Mouse (Mus musculus): ENCODE measurements around the gene Kctd17. TPM values are rescaled to one million over a fixed set of nuclear protein-coding genes. Genes with fewer than 3 reads are reported as not detected.

Gene Kctd17
- polyA plus RNA-seq, 1 experiment from 2014 or later = 53.9 TPM

GRCm38 (mm10) chr15:78447121-78447520, 18.8 kb downstream of the Kctd17 start:
- Histone ChIP-seq H3K36me3 (ENCODE audit: insufficient read depth) (no peaks in the 10 kb centered on the region), H3K27me3 (ENCODE audit: insufficient read depth, low read length) (no peaks in the 10 kb centered on the region), H3K27ac (ENCODE audit: low read depth) (no peak overlapping the region), H3K4me3 (ENCODE audit: low read depth, low read length) (no peak overlapping the region), H3K4me1 (ENCODE audit: insufficient read depth) (no peaks in the 10 kb centered on the region), H3K9ac (no peak overlapping the region), H3K4me2 (no peak overlapping the region), H3K9me3 (ENCODE audit: low read depth, low read length) (no peaks in the 10 kb centered on the region)
- DNase-seq (no peak), ATAC-seq (ENCODE audit: insufficient read depth) (0 out of 2 replicates have a peak, but pooled peaks have one; percentile 1)
- WGBS = 30% methylated on average over 7 of the region's 7 CpGs
- no peak for TF ChIP-seq CTCF (IDR thresholded peaks at IDR 0.05; ENCODE audit: low read depth)

GRCm38 (mm10) chr15:78447746-78448535, 19.6 kb downstream of the Kctd17 start:
- Histone ChIP-seq H3K9me3 (ENCODE audit: low read depth, low read length) (no peaks in the 10 kb centered on the region), H3K36me3 (ENCODE audit: insufficient read depth) (no peaks in the 10 kb centered on the region), H3K9ac (peak overlapping the region; percentile 53), H3K27me3 (ENCODE audit: insufficient read depth, low read length) (no peaks in the 10 kb centered on the region), H3K4me3 (ENCODE audit: low read depth, low read length) (peak overlapping the region; percentile 32), H3K27ac (ENCODE audit: low read depth) (peak overlapping the region; percentile 90), H3K4me2 (peak overlapping the region; percentile 74), H3K4me1 (ENCODE audit: insufficient read depth) (no peaks in the 10 kb centered on the region)
- DNase-seq (peak; percentile 98), ATAC-seq (ENCODE audit: insufficient read depth) (peak; percentile 62)
- TF ChIP-seq CTCF (IDR thresholded peaks at IDR 0.05; ENCODE audit: low read depth) = peak; percentile 93
- under 1% methylated on average over 22 of the region's 22 CpGs for WGBS

GRCm38 (mm10) chr15:78449131-78449530, 20.8 kb downstream of the Kctd17 start:
- ATAC-seq (ENCODE audit: insufficient read depth) (no peak), DNase-seq (no peak)
- H3K4me2 ChIP-seq = no peak overlapping the region
- no peaks in the 10 kb centered on the region for H3K36me3 ChIP-seq (ENCODE audit: insufficient read depth)
- no peak for TF ChIP-seq CTCF (IDR thresholded peaks at IDR 0.05; ENCODE audit: low read depth)
- no peak overlapping the region; the same call in 1 of the 2 replicates for H3K27ac ChIP-seq (ENCODE audit: low read depth)
- 61% methylated on average over 6 of the region's 6 CpGs for WGBS
- no peaks in the 10 kb centered on the region for H3K27me3 ChIP-seq (ENCODE audit: insufficient read depth, low read length)
- H3K4me3 ChIP-seq (ENCODE audit: low read depth, low read length) = no peak overlapping the region
- no peaks in the 10 kb centered on the region for H3K9me3 ChIP-seq (ENCODE audit: low read depth, low read length)
- no peak overlapping the region for H3K9ac ChIP-seq
- H3K4me1 ChIP-seq (ENCODE audit: insufficient read depth) = no peaks in the 10 kb centered on the region

GRCm38 (mm10) chr15:78449694-78450418, 21.5 kb downstream of the Kctd17 start:
- H3K36me3 ChIP-seq (ENCODE audit: insufficient read depth) = no peaks in the 10 kb centered on the region
- H3K27ac ChIP-seq (ENCODE audit: low read depth) = no peak overlapping the region; the same call in 1 of the 2 replicates
- WGBS = 22% methylated on average over 7 of the region's 7 CpGs
- no peaks in the 10 kb centered on the region for H3K27me3 ChIP-seq (ENCODE audit: insufficient read depth, low read length)
- no peaks in the 10 kb centered on the region for H3K4me1 ChIP-seq (ENCODE audit: insufficient read depth)
- no peaks in the 10 kb centered on the region for H3K9me3 ChIP-seq (ENCODE audit: low read depth, low read length)
- DNase-seq = peak; percentile 70
- H3K4me2 ChIP-seq = no peak overlapping the region
- ATAC-seq (ENCODE audit: insufficient read depth) = no peak
- no peak overlapping the region for H3K9ac ChIP-seq
- TF ChIP-seq CTCF (IDR thresholded peaks at IDR 0.05; ENCODE audit: low read depth) = no peak
- H3K4me3 ChIP-seq (ENCODE audit: low read depth, low read length) = no peak overlapping the region

- no peak for ATAC-seq (ENCODE audit: insufficient read depth)
- no peak overlapping the region for H3K4me2 ChIP-seq
- DNase-seq = no peak
- H3K27ac ChIP-seq (ENCODE audit: low read depth) = no peak overlapping the region
- no peak overlapping the region for H3K4me3 ChIP-seq (ENCODE audit: low read depth, low read length)
- 82% methylated on average over 6 of the region's 6 CpGs for WGBS
- H3K9me3 ChIP-seq (ENCODE audit: low read depth, low read length) = no peaks in the 10 kb centered on the region
- H3K36me3 ChIP-seq (ENCODE audit: insufficient read depth) = no peaks in the 10 kb centered on the region
- no peak overlapping the region for H3K9ac ChIP-seq
- TF ChIP-seq CTCF (IDR thresholded peaks at IDR 0.05; ENCODE audit: low read depth) = peak; percentile 26; the same call in 1 of the 2 replicates
- no peaks in the 10 kb centered on the region for H3K4me1 ChIP-seq (ENCODE audit: insufficient read depth)
- H3K27me3 ChIP-seq (ENCODE audit: insufficient read depth, low read length) = no peaks in the 10 kb centered on the region
Measured at GRCm38 (mm10) chr15:78450419-78450768, 22.0 kb downstream of the Kctd17 start.

GRCm38 (mm10) chr15:78451201-78451600, 22.8 kb downstream of the Kctd17 start:
- no peak for DNase-seq
- H3K27me3 ChIP-seq (ENCODE audit: insufficient read depth, low read length) = no peaks in the 10 kb centered on the region
- H3K9me3 ChIP-seq (ENCODE audit: low read depth, low read length) = no peaks in the 10 kb centered on the region
- H3K4me3 ChIP-seq (ENCODE audit: low read depth, low read length) = no peak overlapping the region
- TF ChIP-seq CTCF (IDR thresholded peaks at IDR 0.05; ENCODE audit: low read depth) = no peak
- H3K9ac ChIP-seq = no peak overlapping the region
- no peaks in the 10 kb centered on the region for H3K36me3 ChIP-seq (ENCODE audit: insufficient read depth)
- H3K4me2 ChIP-seq = no peak overlapping the region
- no peak for ATAC-seq (ENCODE audit: insufficient read depth)
- no peaks in the 10 kb centered on the region for H3K4me1 ChIP-seq (ENCODE audit: insufficient read depth)
- 70% methylated on average over 2 of the region's 2 CpGs for WGBS
- no peak overlapping the region for H3K27ac ChIP-seq (ENCODE audit: low read depth)

- Histone ChIP-seq H3K27ac (ENCODE audit: low read depth) (no peak overlapping the region), H3K9me3 (ENCODE audit: low read depth, low read length) (no peaks in the 10 kb centered on the region), H3K36me3 (ENCODE audit: insufficient read depth) (no peaks in the 10 kb centered on the region), H3K4me2 (no peak overlapping the region), H3K4me3 (ENCODE audit: low read depth, low read length) (no peak overlapping the region), H3K4me1 (ENCODE audit: insufficient read depth) (no peaks in the 10 kb centered on the region), H3K9ac (no peak overlapping the region), H3K27me3 (ENCODE audit: insufficient read depth, low read length) (no peaks in the 10 kb centered on the region)
- ATAC-seq (ENCODE audit: insufficient read depth) (no peak), DNase-seq (no peak)
- 67% methylated on average over 3 of the region's 3 CpGs for WGBS
- TF ChIP-seq CTCF (IDR thresholded peaks at IDR 0.05; ENCODE audit: low read depth) = no peak
Measured at GRCm38 (mm10) chr15:78452929-78453328, 24.6 kb downstream of the Kctd17 start.
